Mouse (Mus musculus) spleen, adult 2 months (tissue): ENCODE measurements around the gene Hoxd8.

Experiments
- CTCF ChIP-seq: fragments of 200-500 bp; IDR thresholded peaks from 2 replicates; pipeline ENCODE4 v1.5.1; 2011; ENCODE audit warnings: mild to moderate bottlenecking, inconsistent platforms; ENCODE audit not compliant: insufficient read depth, insufficient read length, insufficient replicate concordance; ENCODE audit errors: extremely low read depth
- POLR2A ChIP-seq: fragments of 200-500 bp; IDR thresholded peaks from 2 replicates; pipeline ENCODE4 v1.6.1; 2011; ENCODE audit warnings: low read depth, low read length, inconsistent platforms

DNA sequence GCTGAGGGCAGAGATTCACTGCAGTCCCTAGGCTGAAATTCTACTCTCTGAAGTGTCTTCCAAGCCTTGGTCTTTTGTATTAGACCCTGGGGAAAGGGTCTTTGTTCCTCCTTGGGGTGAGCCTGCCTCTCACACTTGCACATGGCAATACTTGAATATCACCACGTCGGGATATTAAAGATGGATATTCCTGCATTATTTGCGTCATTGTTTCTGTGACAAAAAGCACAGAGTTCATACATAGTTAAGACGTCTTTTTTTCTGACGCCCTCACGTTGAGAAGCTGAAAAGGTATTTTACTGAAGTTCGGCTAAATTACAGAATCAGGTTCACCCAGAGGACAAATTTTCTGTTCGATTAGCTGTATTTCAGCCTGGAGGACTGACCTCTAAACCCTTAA, 25.9 kb downstream of the Hoxd8 start:
- TF ChIP-seq CTCF (no peak), POLR2A (no peak)
